Mouse (Mus musculus) WW6 (cell line): ENCODE measurements at regions not wholly inside any gene's neighbourhood (a gene's known extent, or its start where the extent isn't known, plus 50 kb on each side); places are given as distances from the start of the nearest gene placed in this dataset.
"Not testable (repeated sequence)": the region's sequence is repeated elsewhere in the genome, so short reads cannot be mapped to it uniquely, and the experiment has no call there.

ENCODE experiments used
- DNase-seq: peaks from one replicate; pipeline ENCODE4 v3.0.0-alpha.2; 2013; ENCODE audit warnings: low read depth, low spot score

DNA sequence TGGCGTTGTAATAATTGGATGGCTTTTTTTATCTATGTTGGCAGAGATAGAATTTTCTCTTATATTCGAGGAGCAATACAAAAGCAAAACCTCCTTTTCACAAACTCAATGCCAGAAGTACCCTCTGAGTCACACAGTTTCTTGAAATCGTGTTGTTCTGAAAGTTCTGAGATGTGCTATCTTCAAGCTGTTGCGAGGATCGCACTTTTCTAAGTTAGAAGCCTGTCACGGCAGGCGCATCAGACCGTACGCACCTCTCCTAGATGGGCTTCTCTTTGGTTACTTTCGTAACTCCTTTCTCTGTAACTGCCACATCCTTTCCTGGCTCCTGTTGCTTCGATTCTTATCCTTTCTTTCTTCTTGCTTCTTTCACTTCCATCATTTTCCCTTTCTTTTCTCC lies 271.2 kb upstream of the Arrdc3 start:
- DNase-seq, result no peak

DNA sequence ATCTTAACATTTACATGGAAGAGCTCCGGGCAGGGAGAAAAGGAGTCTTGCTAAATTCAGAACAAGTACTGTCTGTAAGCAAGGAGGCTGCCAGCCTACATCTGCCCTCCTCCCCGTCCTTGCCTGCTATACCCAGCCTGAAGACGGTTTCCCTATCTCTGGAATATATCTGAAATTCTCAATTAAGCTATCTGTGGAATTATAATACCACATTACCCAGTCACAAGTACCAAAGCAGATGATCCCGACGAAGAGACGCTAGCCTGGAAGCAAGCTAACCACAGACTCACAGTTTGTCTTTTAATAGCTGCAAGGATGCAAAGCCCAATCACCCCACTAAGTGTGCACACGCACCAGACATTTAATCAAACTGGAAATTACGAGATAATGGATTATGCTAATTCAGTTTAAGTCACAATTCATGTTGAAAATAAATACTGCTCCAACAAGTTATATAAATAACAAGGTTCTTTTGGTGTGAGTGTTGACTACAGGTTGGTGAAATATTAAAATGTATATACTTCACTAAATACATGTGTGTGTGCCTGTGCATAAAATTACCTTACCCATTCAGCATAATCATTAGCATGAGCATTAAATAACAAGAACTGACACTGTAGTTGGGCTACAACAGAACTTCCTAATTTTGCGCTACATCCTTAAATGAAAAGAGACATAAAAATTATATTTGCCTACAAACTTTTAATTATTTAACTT lies 269.9 kb upstream of the Arrdc3 start:
- no peak for DNase-seq

DNA sequence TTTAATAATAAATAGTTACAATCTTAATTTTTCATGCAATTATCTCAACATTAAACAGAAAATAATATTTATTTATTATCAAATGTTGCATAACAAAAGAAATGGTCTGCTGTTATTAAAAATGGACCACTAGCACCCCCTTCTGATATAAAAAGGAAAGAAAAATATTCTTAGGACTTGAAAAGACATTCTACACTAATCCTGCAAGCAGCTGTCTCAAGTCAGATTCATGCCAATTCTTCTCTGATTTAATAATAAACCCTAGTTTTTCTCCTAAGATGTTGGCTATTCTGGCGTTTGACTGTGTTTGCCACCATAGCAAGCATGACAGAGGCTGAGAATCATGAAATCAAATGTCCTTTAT lies 269.3 kb upstream of the Arrdc3 start:
- no peak for DNase-seq

DNA sequence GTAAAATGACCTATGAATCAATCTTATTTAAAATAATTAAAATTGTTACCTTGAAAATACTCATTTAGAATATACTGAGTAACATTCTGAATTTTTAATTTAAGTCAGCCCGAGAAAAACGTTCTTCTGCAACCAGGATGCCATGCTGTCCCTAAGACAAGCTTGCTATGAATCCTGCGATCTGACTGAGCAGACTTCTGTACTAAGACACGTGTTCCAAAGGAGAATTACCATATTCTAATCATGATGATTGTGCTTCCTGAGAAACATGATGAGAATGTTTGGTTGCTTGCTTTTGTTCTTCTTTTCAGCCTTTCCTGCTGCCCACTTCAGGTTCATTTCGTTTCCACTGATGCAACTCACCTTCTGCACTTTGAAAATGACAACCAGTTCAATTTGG lies 268.2 kb upstream of the Arrdc3 start:
- DNase-seq, result no peak

DNA sequence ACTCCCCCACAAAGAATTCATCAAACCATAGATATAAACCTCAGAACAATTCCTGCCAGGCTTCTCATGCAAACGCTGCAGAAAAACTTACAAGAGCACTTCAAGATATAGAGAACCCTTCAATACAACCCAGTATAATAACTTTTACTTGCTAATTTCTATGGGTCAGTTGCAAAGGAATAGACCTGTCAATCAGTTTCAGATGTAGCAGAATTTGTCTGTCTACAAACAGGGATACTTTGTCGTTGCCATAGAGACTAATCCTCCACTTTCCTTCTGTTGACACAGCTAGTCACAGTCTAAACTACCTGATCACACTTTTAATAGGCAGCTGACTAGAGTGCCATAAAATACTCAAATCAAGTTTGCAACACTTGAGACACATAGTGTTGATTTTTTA lies 260.2 kb upstream of the Arrdc3 start:
- DNase-seq, result no peak

DNA sequence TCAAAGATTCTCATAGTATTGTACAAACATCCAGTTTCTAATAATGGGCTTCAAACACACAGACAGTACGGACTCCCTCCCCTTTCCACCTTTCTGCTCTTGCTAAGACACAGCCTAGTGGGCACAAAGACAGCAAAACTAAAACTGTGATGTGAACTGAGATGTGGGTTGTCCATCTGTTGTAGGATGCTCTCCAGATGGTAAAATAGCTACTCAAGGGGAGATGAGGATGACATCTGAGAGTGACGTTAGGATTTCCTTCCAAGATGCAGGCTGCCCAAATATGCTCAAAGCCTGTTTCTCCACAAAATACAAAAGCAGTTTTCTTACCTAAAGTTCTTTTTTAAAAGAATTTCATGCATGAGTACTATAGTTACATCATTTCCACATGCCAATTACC lies 241.8 kb upstream of the Arrdc3 start:
- DNase-seq, result no peak

DNA sequence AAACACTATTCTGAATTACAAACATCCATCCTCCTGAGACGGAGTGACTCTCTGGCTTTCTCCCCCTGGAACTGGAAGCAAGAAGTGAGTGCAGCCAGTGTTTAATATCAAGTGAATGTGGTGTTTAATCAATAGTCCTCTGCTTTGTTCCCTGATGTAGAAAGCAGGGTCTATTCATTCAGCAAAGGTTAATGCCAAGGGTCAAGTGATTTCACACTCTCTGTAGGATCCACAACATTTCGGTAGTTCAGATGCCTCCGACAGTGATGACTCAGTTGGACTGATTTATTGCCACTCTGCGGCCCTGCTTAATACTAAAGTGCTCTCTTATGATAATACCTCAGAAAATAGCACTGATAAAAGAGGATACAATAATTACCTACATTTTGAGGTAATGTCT lies 235.6 kb upstream of the Arrdc3 start:
- DNase-seq, result no peak

DNA sequence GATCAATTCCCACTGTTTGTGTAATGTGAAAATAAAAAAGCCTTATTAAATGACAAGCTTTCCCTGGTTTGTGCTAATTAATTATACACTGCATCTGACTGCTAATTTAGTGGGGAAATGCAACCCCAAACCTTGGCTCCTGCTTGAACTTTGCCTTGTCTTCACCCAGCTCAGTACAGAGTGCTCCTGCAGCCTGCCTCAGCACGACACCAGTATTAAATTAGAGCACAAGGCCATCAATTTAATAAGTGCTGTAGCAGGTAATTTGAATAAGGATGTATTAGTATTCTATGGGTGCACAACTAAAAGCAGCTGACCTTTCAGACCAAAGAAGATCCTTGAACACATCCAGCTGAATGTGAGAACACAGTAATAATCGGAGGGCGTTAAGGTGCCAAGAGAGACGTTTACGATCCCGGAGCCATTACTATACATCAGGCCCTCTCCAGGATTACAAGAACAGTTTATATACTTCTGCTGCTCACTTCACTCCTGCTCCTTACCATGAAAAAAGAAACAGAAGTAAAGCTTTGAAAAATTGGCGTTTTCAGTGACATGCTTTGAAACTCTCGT lies 230.1 kb upstream of the Arrdc3 start:
- DNase-seq, result no peak

DNA sequence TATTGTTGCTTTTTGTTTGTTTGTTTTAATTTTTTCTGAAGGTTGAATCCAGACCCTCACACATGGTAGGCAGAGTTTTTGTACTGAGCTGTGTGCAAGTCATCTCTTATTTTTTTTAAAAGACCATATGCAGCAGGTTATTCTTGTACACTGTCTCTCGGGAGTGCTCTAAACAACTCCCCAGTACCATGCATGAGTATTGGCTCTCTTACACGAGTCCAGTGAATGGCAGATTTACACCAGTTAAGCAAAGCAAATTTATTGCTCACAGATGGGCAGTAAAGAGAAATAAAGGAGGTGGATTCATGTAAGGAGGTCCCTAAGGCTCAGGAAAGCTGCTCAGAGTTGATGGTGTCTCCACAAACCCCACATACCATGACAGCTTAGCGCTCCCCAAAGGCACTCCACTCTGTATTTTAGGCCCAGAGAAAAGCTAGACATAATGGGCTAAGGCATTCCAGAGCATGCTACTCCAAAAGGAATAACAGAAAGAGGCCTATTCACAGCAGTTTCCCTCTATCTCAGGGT lies 216.9 kb upstream of the Arrdc3 start:
- no peak for DNase-seq

DNA sequence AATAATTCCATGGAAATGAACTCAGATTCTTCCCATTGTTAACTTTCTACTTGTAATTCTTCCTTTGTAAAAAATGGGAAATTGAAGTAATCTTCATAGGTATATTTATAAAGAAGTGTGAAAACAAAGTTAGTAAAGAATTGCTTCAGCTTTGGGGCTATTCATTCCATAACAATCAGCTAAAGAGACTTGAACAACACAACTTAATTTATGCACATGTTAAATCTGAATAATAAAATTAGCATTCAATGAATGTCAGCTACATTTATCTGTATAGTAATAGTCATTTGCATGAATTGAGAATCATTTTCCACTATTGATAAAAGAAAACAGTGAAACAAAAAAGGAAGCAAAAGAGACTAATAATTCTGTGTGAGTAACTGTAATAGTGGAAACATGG lies 193.3 kb upstream of the Arrdc3 start:
- no peak for DNase-seq

DNA sequence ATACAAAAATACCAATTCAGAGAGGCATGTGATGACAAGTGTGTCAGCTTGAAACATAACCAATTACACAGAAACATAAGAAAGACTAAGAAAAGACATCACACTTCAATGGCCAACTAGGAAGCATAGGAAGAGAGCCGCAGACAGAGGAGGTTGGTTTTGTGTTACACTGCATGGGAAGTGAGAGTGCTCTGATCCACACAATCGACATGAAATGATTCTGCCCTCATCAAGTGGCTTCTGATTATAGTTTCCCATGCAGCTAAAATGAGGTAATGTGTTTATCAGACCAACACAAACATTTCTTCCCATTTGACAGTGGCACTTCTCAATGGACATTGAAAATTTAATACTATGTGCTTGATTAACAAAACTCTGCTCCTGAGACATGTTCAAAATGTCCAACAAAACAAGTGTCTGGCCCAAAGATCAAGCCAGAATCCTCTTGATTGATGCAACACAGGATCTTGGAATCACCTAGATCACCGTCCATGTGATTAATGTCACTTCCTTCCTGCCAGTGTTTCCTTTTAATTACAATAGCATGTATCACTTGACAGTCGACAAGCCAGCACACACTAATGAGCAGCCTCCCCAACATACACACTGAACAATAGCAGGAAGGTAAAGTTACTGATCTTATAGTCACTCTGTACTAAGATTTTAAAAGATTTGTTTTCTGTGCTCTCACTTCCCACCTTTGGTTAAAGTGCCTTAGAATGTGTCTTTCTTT lies 192.4 kb upstream of the Arrdc3 start:
- no peak for DNase-seq

DNA sequence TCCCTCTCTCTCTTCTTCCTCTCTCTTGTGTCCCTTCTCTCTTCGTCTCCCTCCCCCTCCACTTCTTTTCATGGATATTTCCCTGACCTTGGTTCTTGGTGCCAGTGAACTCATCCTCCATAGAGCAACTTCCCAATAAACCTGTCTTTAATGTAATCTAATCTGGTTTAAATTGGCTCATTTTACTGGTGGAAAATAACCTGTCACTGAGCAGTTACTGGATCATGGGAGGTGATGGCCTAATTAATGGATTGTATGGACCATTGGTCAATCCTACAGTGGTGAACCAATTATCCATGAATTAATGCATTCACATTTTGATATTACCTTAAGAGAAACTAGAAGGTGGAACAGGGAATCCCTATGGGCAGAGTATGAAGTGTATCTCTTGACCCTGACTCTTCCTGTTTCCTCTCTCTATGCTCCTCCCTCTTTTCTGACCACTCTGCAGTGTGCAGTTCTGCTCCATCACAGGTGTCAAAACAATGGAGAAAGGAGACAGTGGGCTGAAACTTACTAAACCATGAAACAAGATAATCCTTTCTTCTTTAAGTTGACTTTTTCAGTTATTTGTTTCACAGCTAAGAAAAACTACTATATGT lies 187.5 kb upstream of the Arrdc3 start:
- no peak for DNase-seq

DNA sequence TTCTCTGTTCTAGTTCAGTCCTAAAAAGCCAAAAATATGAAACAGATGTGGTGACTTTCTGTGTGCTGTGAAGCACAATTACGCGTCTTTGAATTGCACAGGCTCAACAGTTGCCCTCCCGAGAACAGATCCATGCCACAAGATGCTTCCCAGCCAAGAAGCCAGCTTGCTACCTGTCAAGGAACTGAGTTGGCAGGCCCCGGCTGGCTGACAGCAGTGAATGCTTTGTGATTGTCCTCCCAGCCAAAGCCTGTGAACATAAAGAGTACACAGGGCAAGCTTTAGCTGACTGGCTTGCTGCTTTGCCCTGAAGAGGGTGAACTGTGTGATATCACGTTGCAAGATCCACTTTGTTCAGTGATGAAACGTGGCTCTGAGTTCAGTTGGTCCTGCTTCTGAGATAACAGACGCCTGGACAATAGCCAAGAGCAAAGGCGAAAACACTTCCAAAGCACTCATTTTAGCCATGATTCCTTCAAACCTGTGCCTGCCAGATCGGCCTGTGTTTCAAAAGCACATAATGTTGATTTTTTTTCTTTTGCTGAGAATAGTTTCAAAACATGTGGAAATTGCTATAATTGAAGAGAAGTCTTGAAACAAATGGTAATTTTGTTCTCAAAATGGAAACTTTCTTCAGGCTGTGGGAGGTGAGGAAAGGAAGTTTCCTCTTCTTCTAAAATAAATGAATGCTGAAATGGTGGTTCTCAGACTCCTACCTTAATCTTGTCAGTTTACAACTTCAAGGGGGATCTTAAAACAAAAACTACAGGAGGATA lies 173.5 kb upstream of the Arrdc3 start:
- DNase-seq, result no peak

DNA sequence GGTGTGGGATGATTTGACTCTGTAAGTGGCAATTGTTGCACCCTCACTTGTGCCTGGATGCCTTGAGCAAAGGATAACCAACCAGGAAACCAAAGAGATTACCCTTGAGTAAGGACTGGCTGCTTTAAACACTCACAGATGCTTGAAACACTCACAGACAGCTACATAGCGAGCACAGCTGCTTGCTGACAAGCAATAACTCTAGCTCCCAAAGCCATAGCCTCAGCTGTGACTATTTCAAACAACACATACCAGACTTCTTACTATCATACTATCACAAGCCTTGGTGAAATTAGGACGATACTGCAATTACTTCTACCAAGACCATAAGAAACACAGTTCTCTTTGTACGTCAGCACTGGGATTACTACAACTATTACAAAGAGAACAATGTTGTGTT lies 163.9 kb upstream of the Arrdc3 start:
- DNase-seq, result no peak

DNA sequence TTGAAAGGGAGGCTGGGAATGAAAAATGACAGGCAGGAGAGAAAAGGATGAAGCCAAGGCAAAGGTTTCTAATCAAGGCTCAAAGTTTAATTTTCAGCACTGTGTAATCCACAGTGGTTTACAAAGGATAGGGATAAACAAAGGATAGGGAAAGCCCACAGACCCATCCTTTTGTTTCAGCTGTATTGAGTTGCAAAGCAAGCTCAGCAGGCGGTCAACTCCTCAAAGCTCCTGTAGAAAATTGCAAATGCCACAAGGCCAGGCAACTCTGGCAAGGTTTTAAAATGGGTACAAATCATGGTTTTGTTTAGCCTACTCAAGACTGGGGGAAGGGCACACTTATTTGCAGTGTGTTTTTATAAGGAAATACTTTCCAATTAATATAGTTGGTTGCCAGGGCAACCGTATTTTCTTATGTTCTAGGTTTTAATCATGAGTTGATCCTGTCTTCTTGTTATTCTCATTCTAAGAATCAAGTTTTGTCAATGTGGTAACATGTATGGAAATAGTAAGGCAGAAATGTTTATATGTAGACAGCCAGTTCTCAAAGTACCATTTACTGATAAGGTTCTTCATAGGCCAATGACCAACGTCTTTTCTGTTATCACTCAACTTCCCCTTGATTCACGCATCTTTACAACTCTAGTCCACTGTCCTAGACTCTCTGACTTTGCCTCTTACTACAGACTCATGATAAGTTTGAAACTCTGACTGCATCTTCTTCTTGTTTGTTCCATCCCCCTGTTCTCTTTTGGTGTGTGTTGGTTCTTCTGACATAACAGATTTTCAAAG lies 159.8 kb upstream of the Arrdc3 start:
- peak; percentile 46 for DNase-seq

DNA sequence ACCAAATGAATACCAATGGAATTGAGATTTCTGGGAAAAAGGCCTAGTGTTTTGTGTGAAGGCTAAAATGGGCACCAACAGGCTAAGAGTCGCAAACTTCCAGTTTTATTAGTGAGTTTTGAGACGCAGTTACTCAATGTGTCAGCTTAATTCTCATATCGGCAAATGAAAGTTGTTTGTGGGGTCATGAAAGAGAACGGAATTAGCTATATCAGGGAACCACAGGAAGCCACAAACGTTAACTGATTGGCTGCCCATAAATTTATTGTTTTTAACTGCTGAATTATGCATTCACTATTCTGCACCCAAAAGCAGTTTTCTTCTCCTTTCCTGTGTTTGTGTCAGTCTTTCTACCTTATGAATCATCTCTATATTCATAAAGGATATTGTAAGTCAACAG lies 154.0 kb upstream of the Arrdc3 start:
- DNase-seq, result no peak

DNA sequence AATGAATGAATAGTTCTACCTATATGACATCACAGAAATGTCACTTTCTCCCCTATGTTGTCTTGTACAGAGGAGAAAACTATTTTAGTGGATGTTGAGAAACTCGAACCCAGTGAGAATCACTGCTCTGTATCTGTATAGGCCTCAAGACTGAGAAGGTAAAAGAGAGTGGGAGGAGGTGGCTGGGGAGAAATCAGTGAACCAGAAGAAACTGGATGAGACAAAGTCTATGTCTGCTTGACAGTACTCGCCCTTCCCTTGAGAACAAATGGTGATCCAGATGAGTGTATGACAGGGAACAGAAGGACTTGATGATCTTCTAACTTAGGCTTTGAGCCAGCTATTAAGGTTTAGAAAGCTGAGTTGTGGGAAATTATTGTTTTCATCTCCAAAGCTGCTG lies 137.2 kb upstream of the Arrdc3 start:
- DNase-seq, result no peak

DNA sequence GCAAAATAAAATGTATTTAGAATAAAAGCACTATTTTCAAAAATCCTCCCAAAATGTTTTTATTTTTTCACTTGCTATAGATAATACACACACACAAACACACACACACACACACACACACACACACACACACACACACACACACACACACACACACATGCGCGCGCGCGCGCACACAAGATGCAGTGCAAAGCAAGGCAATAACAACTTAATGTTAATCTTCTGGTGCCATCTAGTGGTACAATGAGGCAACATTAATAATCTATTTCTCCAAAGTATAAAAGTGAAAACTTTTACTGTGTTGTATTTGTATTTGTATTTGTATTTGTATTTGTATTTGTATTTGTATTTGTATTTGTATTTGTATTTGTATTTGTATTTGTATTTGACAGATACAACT lies 136.2 kb upstream of the Arrdc3 start:
- not testable (repeated sequence) for DNase-seq
